Mouse (Mus musculus): Measurements from ENCODE around the gene Rnf114. TPM values are rescaled to one million over a fixed set of nuclear protein-coding genes. Genes with fewer than 3 reads are reported as not detected.
A peak's percentile ranks its signal among the peaks of the same experiment; 100 is the strongest.

Rnf114 gene
- polyA plus RNA-seq, 1 experiment from 2014 or later = 165 TPM

- no peak overlapping the region for H3K4me3 ChIP-seq (replicated peaks)
- H3K4me2 ChIP-seq (replicated peaks) = no peak overlapping the region
- H3K9ac ChIP-seq (replicated peaks) = no peak overlapping the region
- no peaks in the 10 kb centered on the region for H3K9me3 ChIP-seq
- H3K27me3 ChIP-seq = peaks cover 25% of the 10 kb centered on the region
- no peaks in the 10 kb centered on the region for H3K36me3 ChIP-seq
- ATAC-seq = 0 out of 2 replicates have a peak, but pooled peaks have one; percentile 28
- 50% methylated on average over 12 of the region's 12 CpGs for WGBS
- no peak overlapping the region for H3K27ac ChIP-seq
- H3K4me1 ChIP-seq (replicated peaks) = peaks cover 31% of the 10 kb centered on the region
These were observed 71.3 kb downstream of the Rnf114 start for GRCm38 (mm10) chr2:167563703-167564102.

GRCm38 (mm10) chr2:167564551-167565311 is 72.3 kb downstream of the Rnf114 start:
- 92% methylated on average over 13 of the region's 13 CpGs for WGBS
- no peaks in the 10 kb centered on the region for H3K9me3 ChIP-seq

GRCm38 (mm10) chr2:167565312-167565656 is 72.8 kb downstream of the Rnf114 start:
- Histone ChIP-seq H3K27ac (no peak overlapping the region), H3K4me3 (replicated peaks) (no peak overlapping the region), H3K27me3 (peaks cover 11% of the 10 kb centered on the region), H3K4me1 (replicated peaks) (peaks cover 19% of the 10 kb centered on the region), H3K9me3 (no peaks in the 10 kb centered on the region), H3K4me2 (replicated peaks) (no peak overlapping the region), H3K9ac (replicated peaks) (no peak overlapping the region; the same call in 1 of the 2 replicates), H3K36me3 (no peaks in the 10 kb centered on the region)
- WGBS = 85% methylated on average over 3 of the region's 3 CpGs
- ATAC-seq = no peak

More at GRCm38 (mm10) chr2:167564551-167565311, 72.3 kb downstream of the Rnf114 start:
- Histone ChIP-seq H3K4me1 (replicated peaks) (peaks cover 25% of the 10 kb centered on the region), H3K4me3 (replicated peaks) (no peak overlapping the region), H3K27ac (no peak overlapping the region), H3K36me3 (no peaks in the 10 kb centered on the region), H3K27me3 (peaks cover 17% of the 10 kb centered on the region), H3K9ac (replicated peaks) (no peak overlapping the region), H3K4me2 (replicated peaks) (no peak overlapping the region)
- ATAC-seq = no peak

DNA sequence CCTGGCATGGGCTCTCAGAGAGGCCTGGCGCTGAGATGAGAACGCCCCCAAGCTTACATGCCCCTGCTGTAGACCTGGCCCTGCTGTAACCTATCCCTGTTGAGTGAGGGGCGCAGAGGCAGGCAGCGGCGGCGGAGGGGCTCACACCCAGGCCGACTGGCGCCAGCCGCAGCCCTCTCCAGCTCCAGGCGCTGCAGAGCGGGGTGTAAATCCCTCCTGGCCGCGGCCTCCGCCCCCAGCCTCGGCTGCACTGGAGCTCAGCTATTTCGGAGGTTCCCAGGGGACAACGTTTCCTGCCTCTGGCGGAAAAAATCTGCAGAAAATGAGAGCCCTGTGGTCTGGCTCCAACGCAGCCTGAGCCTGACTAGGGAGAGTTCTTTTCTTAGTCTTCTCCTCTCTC is 73.2 kb downstream of the Rnf114 start:
- Histone ChIP-seq H3K4me3 (replicated peaks) (no peak overlapping the region), H3K4me2 (replicated peaks) (peak overlapping the region; percentile 32), H3K27ac (no peak overlapping the region), H3K4me1 (replicated peaks) (peaks cover 18% of the 10 kb centered on the region), H3K27me3 (peaks cover 7% of the 10 kb centered on the region), H3K9ac (replicated peaks) (peak overlapping the region; percentile 51; the same call in 1 of the 2 replicates), H3K9me3 (no peaks in the 10 kb centered on the region), H3K36me3 (no peaks in the 10 kb centered on the region)
- 0 out of 2 replicates have a peak, but pooled peaks have one; percentile 5 for ATAC-seq
- 15% methylated on average over 19 of the region's 19 CpGs for WGBS

Other genes starting within 250 kb of the Rnf114 start
- 10.6 and 11.2 TPM in 2 replicates for gene B4galt5, start 143.5 kb upstream of the Rnf114 start, polyA plus RNA-seq (2015; fragmentation: Nextera tagmentation; extraction: Ambion mirVana)
- 22.7 and 23.0 TPM in 2 replicates for gene Slc9a8, start 70.9 kb upstream of the Rnf114 start, polyA plus RNA-seq (2015; fragmentation: Nextera tagmentation; extraction: Ambion mirVana)
- gene Spata2, start 242 bp downstream of the Rnf114 start, polyA plus RNA-seq (2015; fragmentation: Nextera tagmentation; extraction: Ambion mirVana) = 25.1 and 30.2 TPM in 2 replicates
- gene Snai1, start 45.5 kb downstream of the Rnf114 start, polyA plus RNA-seq (2015; fragmentation: Nextera tagmentation; extraction: Ambion mirVana) = 5.4 and 5.8 TPM in 2 replicates
- gene Ube2v1, start 139.4 kb downstream of the Rnf114 start, polyA plus RNA-seq (2015; fragmentation: Nextera tagmentation; extraction: Ambion mirVana) = 298 and 301 TPM in 2 replicates
- 9.8 and 11.2 TPM in 2 replicates for gene Gm20431, start 168.9 kb downstream of the Rnf114 start, polyA plus RNA-seq (2015; fragmentation: Nextera tagmentation; extraction: Ambion mirVana)
- gene Cebpb, start 196.3 kb downstream of the Rnf114 start, polyA plus RNA-seq (2015; fragmentation: Nextera tagmentation; extraction: Ambion mirVana) = 0.20 TPM in 1 of 2 replicates, not detected in the other
- 27.1 and 28.0 TPM in 2 replicates for gene Tmem189, start 197.2 kb downstream of the Rnf114 start, polyA plus RNA-seq (2015; fragmentation: Nextera tagmentation; extraction: Ambion mirVana)